Mouse (Mus musculus): ENCODE measurements around the gene Trak1. TPM values are rescaled to one million over a fixed set of nuclear protein-coding genes. Genes with fewer than 3 reads are reported as not detected.

The Trak1 gene
- polyA plus RNA-seq, 1 experiment: 22.2 TPM

- Histone ChIP-seq H3K27ac (ENCODE audit: control insufficient read depth, insufficient read depth, low read depth, low read length) (no peak overlapping the region), H3K27me3 (ENCODE audit: control insufficient read depth, insufficient read depth, low read length) (no peaks in the 10 kb centered on the region), H3K4me1 (ENCODE audit: control insufficient read depth, insufficient read depth, low read length) (peaks cover 7% of the 10 kb centered on the region), H3K36me3 (ENCODE audit: control insufficient read depth, insufficient read depth, low read length) (no peaks in the 10 kb centered on the region), H3K4me3 (ENCODE audit: control insufficient read depth, low read depth, low read length) (no peak overlapping the region)
- no peak for TF ChIP-seq CTCF (IDR thresholded peaks at IDR 0.05; ENCODE audit: control insufficient read depth, insufficient read depth, insufficient replicate concordance, low read depth, low read length)
- TF ChIP-seq POLR2A (IDR thresholded peaks at IDR 0.05; ENCODE audit: control insufficient read depth, low read depth, low read length): no peak
These were observed 45.3 kb downstream of the Trak1 start for GRCm38 (mm10) chr9:121342510-121343110.

- Histone ChIP-seq H3K36me3 (ENCODE audit: control insufficient read depth, insufficient read depth, low read length) (no peaks in the 10 kb centered on the region), H3K4me3 (ENCODE audit: control insufficient read depth, low read depth, low read length) (no peak overlapping the region), H3K4me1 (ENCODE audit: control insufficient read depth, insufficient read depth, low read length) (peaks cover 7% of the 10 kb centered on the region), H3K27ac (ENCODE audit: control insufficient read depth, insufficient read depth, low read depth, low read length) (no peak overlapping the region; the same call in 1 of the 2 replicates), H3K27me3 (ENCODE audit: control insufficient read depth, insufficient read depth, low read length) (no peaks in the 10 kb centered on the region)
- TF ChIP-seq CTCF (IDR thresholded peaks at IDR 0.05; ENCODE audit: control insufficient read depth, insufficient read depth, insufficient replicate concordance, low read depth, low read length) (peak; percentile 46; the same call in 1 of the 2 replicates), POLR2A (IDR thresholded peaks at IDR 0.05; ENCODE audit: control insufficient read depth, low read depth, low read length) (no peak)
These were observed 46.0 kb downstream of the Trak1 start for GRCm38 (mm10) chr9:121343122-121343876.

- H3K27ac ChIP-seq (ENCODE audit: control insufficient read depth, insufficient read depth, low read depth, low read length): peak overlapping the region; percentile 55
- no peak overlapping the region for H3K4me3 ChIP-seq (ENCODE audit: control insufficient read depth, low read depth, low read length)
- peaks cover 9% of the 10 kb centered on the region for H3K4me1 ChIP-seq (ENCODE audit: control insufficient read depth, insufficient read depth, low read length)
- H3K36me3 ChIP-seq (ENCODE audit: control insufficient read depth, insufficient read depth, low read length): no peaks in the 10 kb centered on the region
- no peaks in the 10 kb centered on the region for H3K27me3 ChIP-seq (ENCODE audit: control insufficient read depth, insufficient read depth, low read length)
- TF ChIP-seq CTCF (IDR thresholded peaks at IDR 0.05; ENCODE audit: control insufficient read depth, insufficient read depth, insufficient replicate concordance, low read depth, low read length): no peak
- no peak for TF ChIP-seq POLR2A (IDR thresholded peaks at IDR 0.05; ENCODE audit: control insufficient read depth, low read depth, low read length)
These were observed 47.0 kb downstream of the Trak1 start for GRCm38 (mm10) chr9:121344344-121344743.

GRCm38 (mm10) chr9:121345427-121346130 lies 48.3 kb downstream of the Trak1 start:
- H3K27ac ChIP-seq (ENCODE audit: control insufficient read depth, insufficient read depth, low read depth, low read length): no peak overlapping the region
- H3K36me3 ChIP-seq (ENCODE audit: control insufficient read depth, insufficient read depth, low read length): no peaks in the 10 kb centered on the region
- peaks cover 9% of the 10 kb centered on the region for H3K4me1 ChIP-seq (ENCODE audit: control insufficient read depth, insufficient read depth, low read length)
- H3K27me3 ChIP-seq (ENCODE audit: control insufficient read depth, insufficient read depth, low read length): no peaks in the 10 kb centered on the region
- H3K4me3 ChIP-seq (ENCODE audit: control insufficient read depth, low read depth, low read length): no peak overlapping the region
- TF ChIP-seq POLR2A (IDR thresholded peaks at IDR 0.05; ENCODE audit: control insufficient read depth, low read depth, low read length) (no peak), CTCF (IDR thresholded peaks at IDR 0.05; ENCODE audit: control insufficient read depth, insufficient read depth, insufficient replicate concordance, low read depth, low read length) (no peak)

GRCm38 (mm10) chr9:121346635-121347034 lies 49.3 kb downstream of the Trak1 start:
- Histone ChIP-seq H3K4me1 (ENCODE audit: control insufficient read depth, insufficient read depth, low read length) (peaks cover 12% of the 10 kb centered on the region), H3K4me3 (ENCODE audit: control insufficient read depth, low read depth, low read length) (no peak overlapping the region), H3K27ac (ENCODE audit: control insufficient read depth, insufficient read depth, low read depth, low read length) (no peak overlapping the region), H3K36me3 (ENCODE audit: control insufficient read depth, insufficient read depth, low read length) (no peaks in the 10 kb centered on the region), H3K27me3 (ENCODE audit: control insufficient read depth, insufficient read depth, low read length) (no peaks in the 10 kb centered on the region)
- TF ChIP-seq CTCF (IDR thresholded peaks at IDR 0.05; ENCODE audit: control insufficient read depth, insufficient read depth, insufficient replicate concordance, low read depth, low read length): no peak
- no peak for TF ChIP-seq POLR2A (IDR thresholded peaks at IDR 0.05; ENCODE audit: control insufficient read depth, low read depth, low read length)

GRCm38 (mm10) chr9:121347981-121348380 lies 50.7 kb downstream of the Trak1 start:
- Histone ChIP-seq H3K4me1 (ENCODE audit: control insufficient read depth, insufficient read depth, low read length) (peaks cover 12% of the 10 kb centered on the region), H3K36me3 (ENCODE audit: control insufficient read depth, insufficient read depth, low read length) (no peaks in the 10 kb centered on the region), H3K4me3 (ENCODE audit: control insufficient read depth, low read depth, low read length) (no peak overlapping the region), H3K27me3 (ENCODE audit: control insufficient read depth, insufficient read depth, low read length) (no peaks in the 10 kb centered on the region), H3K27ac (ENCODE audit: control insufficient read depth, insufficient read depth, low read depth, low read length) (no peak overlapping the region)
- no peak for TF ChIP-seq CTCF (IDR thresholded peaks at IDR 0.05; ENCODE audit: control insufficient read depth, insufficient read depth, insufficient replicate concordance, low read depth, low read length)
- TF ChIP-seq POLR2A (IDR thresholded peaks at IDR 0.05; ENCODE audit: control insufficient read depth, low read depth, low read length): no peak

GRCm38 (mm10) chr9:121348476-121348875 lies 51.2 kb downstream of the Trak1 start:
- no peak overlapping the region for H3K4me3 ChIP-seq (ENCODE audit: control insufficient read depth, low read depth, low read length)
- H3K36me3 ChIP-seq (ENCODE audit: control insufficient read depth, insufficient read depth, low read length): no peaks in the 10 kb centered on the region
- H3K4me1 ChIP-seq (ENCODE audit: control insufficient read depth, insufficient read depth, low read length): peaks cover 12% of the 10 kb centered on the region
- TF ChIP-seq CTCF (IDR thresholded peaks at IDR 0.05; ENCODE audit: control insufficient read depth, insufficient read depth, insufficient replicate concordance, low read depth, low read length) (no peak), POLR2A (IDR thresholded peaks at IDR 0.05; ENCODE audit: control insufficient read depth, low read depth, low read length) (no peak)
- H3K27ac ChIP-seq (ENCODE audit: control insufficient read depth, insufficient read depth, low read depth, low read length): no peak overlapping the region
- H3K27me3 ChIP-seq (ENCODE audit: control insufficient read depth, insufficient read depth, low read length): no peaks in the 10 kb centered on the region
